Mouse (Mus musculus): ENCODE measurements at regions not wholly inside any gene's neighbourhood (a gene's known extent, or its start where the extent isn't known, plus 50 kb on each side); places are given as distances from the start of the nearest gene placed in this dataset.

DNA sequence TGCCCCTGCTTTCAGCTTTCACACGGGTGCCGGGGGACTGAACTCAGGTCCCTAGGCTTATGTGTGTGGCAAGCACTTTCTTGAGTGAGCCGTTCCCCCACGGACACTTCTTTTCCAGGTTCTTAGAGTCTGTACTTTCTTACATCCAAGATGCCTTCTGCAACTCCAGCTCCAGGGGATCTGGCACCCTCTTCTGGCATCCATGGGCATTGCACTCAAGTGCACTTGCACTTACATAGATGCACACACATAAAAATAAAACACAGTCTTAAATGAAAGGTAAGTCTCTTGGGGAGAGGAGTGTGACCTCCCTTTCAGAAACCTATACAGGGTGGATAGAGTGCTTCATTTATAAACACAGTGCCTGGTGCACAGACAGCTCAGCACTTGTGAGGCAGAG, 368.6 kb downstream of the Med13l start:
- no peak for TF ChIP-seq POLR2A (IDR thresholded peaks at IDR 0.05; ENCODE audit: insufficient read depth, low read length)
- TF ChIP-seq EP300 (IDR thresholded peaks at IDR 0.05; ENCODE audit: insufficient read depth, low read depth, low read length): no peak
- peak; percentile 27 for TF ChIP-seq CTCF (IDR thresholded peaks at IDR 0.05; ENCODE audit: low read depth, low read length)
- no peaks in the 10 kb centered on the region for H3K27me3 ChIP-seq (ENCODE audit: control insufficient read depth, insufficient read depth, low read length, poor library complexity, severe bottlenecking)
- H3K4me3 ChIP-seq (ENCODE audit: low read depth, low read length): no peak overlapping the region
- no peaks in the 10 kb centered on the region for H3K4me1 ChIP-seq (ENCODE audit: control insufficient read depth, insufficient read depth, low read length)
- H3K27ac ChIP-seq (ENCODE audit: insufficient read depth, low read length): no peak overlapping the region
- H3K9me3 ChIP-seq (replicated peaks; ENCODE audit: control insufficient read depth, insufficient read depth, low read length, poor library complexity, severe bottlenecking): no peaks in the 10 kb centered on the region
- H3K36me3 ChIP-seq (ENCODE audit: control insufficient read depth, insufficient read depth, low read length, poor library complexity, severe bottlenecking): no peaks in the 10 kb centered on the region
- H3K9ac ChIP-seq (ENCODE audit: low read depth, poor library complexity, severe bottlenecking): no peak overlapping the region

DNA sequence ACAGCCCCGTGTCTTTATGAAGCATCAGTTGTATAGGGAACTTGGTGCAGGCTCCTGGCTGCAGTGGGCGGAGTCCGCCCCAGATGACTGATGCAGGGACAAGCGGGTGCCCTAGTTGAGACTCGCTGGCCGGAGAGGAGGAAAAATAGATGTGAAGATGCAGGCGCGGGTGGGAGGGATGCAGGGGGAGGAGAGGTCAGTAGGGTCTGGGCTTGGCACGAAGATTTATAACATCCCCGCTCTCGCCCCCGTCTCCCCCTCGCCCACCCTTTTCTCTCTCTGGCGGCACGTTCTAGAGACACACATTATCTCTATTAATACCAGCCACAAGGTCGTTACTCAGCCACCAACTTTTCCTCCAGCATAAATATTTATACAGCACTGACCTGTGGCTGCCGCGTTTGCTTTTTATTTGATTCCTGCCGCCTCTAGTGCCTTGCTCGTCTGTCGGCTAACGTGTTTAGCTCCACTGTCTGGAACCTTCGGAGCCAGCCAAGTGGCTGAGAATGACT, 369.6 kb downstream of the Med13l start:
- no peaks in the 10 kb centered on the region for H3K27me3 ChIP-seq (ENCODE audit: control insufficient read depth, insufficient read depth, low read length, poor library complexity, severe bottlenecking)
- H3K9ac ChIP-seq (ENCODE audit: low read depth, poor library complexity, severe bottlenecking): no peak overlapping the region
- H3K27ac ChIP-seq (ENCODE audit: insufficient read depth, low read length): no peak overlapping the region
- H3K4me1 ChIP-seq (ENCODE audit: control insufficient read depth, insufficient read depth, low read length): no peaks in the 10 kb centered on the region
- TF ChIP-seq POLR2A (IDR thresholded peaks at IDR 0.05; ENCODE audit: insufficient read depth, low read length): no peak
- TF ChIP-seq CTCF (IDR thresholded peaks at IDR 0.05; ENCODE audit: low read depth, low read length): no peak
- no peak for TF ChIP-seq EP300 (IDR thresholded peaks at IDR 0.05; ENCODE audit: insufficient read depth, low read depth, low read length)
- H3K4me3 ChIP-seq (ENCODE audit: low read depth, low read length): no peak overlapping the region
- no peaks in the 10 kb centered on the region for H3K36me3 ChIP-seq (ENCODE audit: control insufficient read depth, insufficient read depth, low read length, poor library complexity, severe bottlenecking)
- H3K9me3 ChIP-seq (replicated peaks; ENCODE audit: control insufficient read depth, insufficient read depth, low read length, poor library complexity, severe bottlenecking): no peaks in the 10 kb centered on the region

DNA sequence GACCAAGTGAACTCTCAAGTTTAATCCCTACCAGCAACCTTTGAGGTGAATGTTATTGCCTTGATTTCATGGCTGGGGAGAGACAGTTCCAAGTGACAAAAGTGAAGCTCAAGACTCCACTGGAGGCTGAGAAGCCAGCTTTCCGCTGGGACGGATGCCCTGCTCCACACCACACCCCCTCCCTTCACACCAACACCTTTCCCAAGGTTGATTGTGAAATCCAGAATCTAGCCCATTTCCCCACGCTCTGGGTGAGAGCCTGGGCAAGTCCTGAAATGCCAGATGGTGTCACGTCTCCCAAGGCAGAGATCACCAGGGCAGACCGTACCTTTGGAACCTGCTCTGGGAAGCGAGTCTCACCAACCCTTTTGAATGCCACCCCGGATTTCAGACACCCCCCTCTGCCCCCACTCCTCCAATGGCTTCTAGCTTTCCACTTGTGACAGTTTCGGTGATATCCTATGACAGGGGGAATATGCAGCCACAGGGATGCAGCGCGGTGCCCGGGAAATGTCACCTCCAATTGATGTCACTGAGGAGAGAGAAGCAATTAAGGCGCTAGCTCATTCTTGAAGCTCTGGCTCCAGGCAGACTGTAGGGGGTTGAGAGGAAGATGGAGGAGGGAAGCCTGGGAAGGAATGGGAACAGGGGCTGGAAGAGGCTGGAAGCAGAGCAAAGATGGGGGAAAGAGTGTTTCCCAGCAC, 379.0 kb downstream of the Med13l start:
- H3K4me1 ChIP-seq (ENCODE audit: control insufficient read depth, insufficient read depth, low read length): no peaks in the 10 kb centered on the region
- H3K9ac ChIP-seq (ENCODE audit: low read depth, poor library complexity, severe bottlenecking): no peak overlapping the region
- no peak overlapping the region for H3K27ac ChIP-seq (ENCODE audit: insufficient read depth, low read length)
- no peaks in the 10 kb centered on the region for H3K27me3 ChIP-seq (ENCODE audit: control insufficient read depth, insufficient read depth, low read length, poor library complexity, severe bottlenecking)
- no peak for TF ChIP-seq CTCF (IDR thresholded peaks at IDR 0.05; ENCODE audit: low read depth, low read length)
- no peak for TF ChIP-seq EP300 (IDR thresholded peaks at IDR 0.05; ENCODE audit: insufficient read depth, low read depth, low read length)
- no peak for TF ChIP-seq POLR2A (IDR thresholded peaks at IDR 0.05; ENCODE audit: insufficient read depth, low read length)
- no peak overlapping the region for H3K4me3 ChIP-seq (ENCODE audit: low read depth, low read length)
- no peaks in the 10 kb centered on the region for H3K36me3 ChIP-seq (ENCODE audit: control insufficient read depth, insufficient read depth, low read length, poor library complexity, severe bottlenecking)
- H3K9me3 ChIP-seq (replicated peaks; ENCODE audit: control insufficient read depth, insufficient read depth, low read length, poor library complexity, severe bottlenecking): no peaks in the 10 kb centered on the region; the same call in 1 of the 2 replicates

DNA sequence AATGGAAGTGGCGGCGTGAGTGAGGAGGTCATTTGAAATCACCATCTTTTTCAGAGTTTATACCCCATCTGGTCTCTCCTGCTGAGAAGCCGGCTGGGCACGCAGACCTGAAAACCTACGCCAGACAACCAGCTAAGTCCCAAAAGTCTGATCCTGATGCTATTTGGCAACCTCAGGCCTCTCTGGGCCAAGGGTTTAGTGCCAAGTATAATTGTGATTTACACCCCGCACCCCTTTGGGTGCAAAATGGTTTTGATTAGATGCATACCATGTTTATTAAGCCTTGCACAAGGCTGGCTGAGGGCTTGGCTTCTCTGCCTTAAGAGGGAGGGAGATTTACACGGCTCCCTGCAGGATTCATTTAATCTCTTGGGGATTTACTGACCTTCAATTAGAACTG, 383.8 kb downstream of the Med13l start:
- Histone ChIP-seq H3K36me3 (ENCODE audit: control insufficient read depth, insufficient read depth, low read length, poor library complexity, severe bottlenecking) (no peaks in the 10 kb centered on the region), H3K9me3 (replicated peaks; ENCODE audit: control insufficient read depth, insufficient read depth, low read length, poor library complexity, severe bottlenecking) (no peaks in the 10 kb centered on the region; the same call in 1 of the 2 replicates), H3K9ac (ENCODE audit: low read depth, poor library complexity, severe bottlenecking) (no peak overlapping the region), H3K4me1 (ENCODE audit: control insufficient read depth, insufficient read depth, low read length) (no peaks in the 10 kb centered on the region), H3K27ac (ENCODE audit: insufficient read depth, low read length) (no peak overlapping the region), H3K4me3 (ENCODE audit: low read depth, low read length) (no peak overlapping the region), H3K27me3 (ENCODE audit: control insufficient read depth, insufficient read depth, low read length, poor library complexity, severe bottlenecking) (no peaks in the 10 kb centered on the region)
- no peak for TF ChIP-seq POLR2A (IDR thresholded peaks at IDR 0.05; ENCODE audit: insufficient read depth, low read length)
- TF ChIP-seq EP300 (IDR thresholded peaks at IDR 0.05; ENCODE audit: insufficient read depth, low read depth, low read length): no peak
- no peak for TF ChIP-seq CTCF (IDR thresholded peaks at IDR 0.05; ENCODE audit: low read depth, low read length)

DNA sequence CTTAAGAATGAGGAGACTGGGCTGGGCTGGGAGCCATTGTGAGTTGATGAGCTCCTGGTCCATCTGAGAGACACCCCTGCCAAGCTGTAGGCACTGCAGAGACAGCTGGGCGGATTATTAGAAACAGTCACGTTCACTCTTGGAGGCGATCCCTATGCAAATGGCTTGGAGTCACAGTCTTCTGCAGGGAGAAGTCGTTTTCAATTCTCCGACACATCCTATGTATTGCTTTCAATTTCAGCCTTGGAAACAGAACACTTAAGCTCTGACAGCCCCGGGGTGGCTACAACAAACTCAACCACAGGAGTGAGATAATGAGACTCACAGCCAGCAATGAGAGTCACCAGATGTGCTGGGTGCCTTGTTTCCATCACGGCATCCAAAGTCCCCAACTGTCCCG, 385.6 kb downstream of the Med13l start:
- Histone ChIP-seq H3K4me1 (ENCODE audit: control insufficient read depth, insufficient read depth, low read length) (no peaks in the 10 kb centered on the region), H3K27me3 (ENCODE audit: control insufficient read depth, insufficient read depth, low read length, poor library complexity, severe bottlenecking) (no peaks in the 10 kb centered on the region), H3K9ac (ENCODE audit: low read depth, poor library complexity, severe bottlenecking) (no peak overlapping the region), H3K9me3 (replicated peaks; ENCODE audit: control insufficient read depth, insufficient read depth, low read length, poor library complexity, severe bottlenecking) (no peaks in the 10 kb centered on the region), H3K27ac (ENCODE audit: insufficient read depth, low read length) (no peak overlapping the region), H3K36me3 (ENCODE audit: control insufficient read depth, insufficient read depth, low read length, poor library complexity, severe bottlenecking) (no peaks in the 10 kb centered on the region), H3K4me3 (ENCODE audit: low read depth, low read length) (no peak overlapping the region)
- TF ChIP-seq POLR2A (IDR thresholded peaks at IDR 0.05; ENCODE audit: insufficient read depth, low read length) (no peak), CTCF (IDR thresholded peaks at IDR 0.05; ENCODE audit: low read depth, low read length) (no peak), EP300 (IDR thresholded peaks at IDR 0.05; ENCODE audit: insufficient read depth, low read depth, low read length) (no peak)

DNA sequence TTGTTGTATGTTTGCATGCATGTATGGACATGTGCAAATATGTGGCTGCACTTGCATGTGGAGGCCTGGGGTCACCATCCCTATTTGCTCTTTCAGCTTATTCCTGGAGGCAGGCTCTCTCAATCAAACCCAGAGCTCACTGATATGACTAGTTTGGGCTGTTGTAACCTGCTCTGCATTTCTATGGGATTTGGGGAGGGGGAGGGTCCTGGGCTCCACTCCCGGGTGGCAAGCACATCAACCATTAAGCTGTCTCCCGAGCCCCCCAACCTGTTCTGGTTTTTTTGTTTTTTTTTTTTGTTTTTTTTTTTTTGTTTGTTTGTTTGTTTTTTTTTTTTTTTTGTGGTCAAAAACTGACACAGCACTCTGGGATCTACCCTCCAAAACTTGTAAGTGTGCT, 386.5 kb downstream of the Med13l start:
- no peaks in the 10 kb centered on the region for H3K9me3 ChIP-seq (replicated peaks; ENCODE audit: control insufficient read depth, insufficient read depth, low read length, poor library complexity, severe bottlenecking)
- H3K9ac ChIP-seq (ENCODE audit: low read depth, poor library complexity, severe bottlenecking): no peak overlapping the region
- TF ChIP-seq EP300 (IDR thresholded peaks at IDR 0.05; ENCODE audit: insufficient read depth, low read depth, low read length) (no peak), POLR2A (IDR thresholded peaks at IDR 0.05; ENCODE audit: insufficient read depth, low read length) (no peak), CTCF (IDR thresholded peaks at IDR 0.05; ENCODE audit: low read depth, low read length) (no peak)
- no peaks in the 10 kb centered on the region for H3K4me1 ChIP-seq (ENCODE audit: control insufficient read depth, insufficient read depth, low read length)
- H3K36me3 ChIP-seq (ENCODE audit: control insufficient read depth, insufficient read depth, low read length, poor library complexity, severe bottlenecking): no peaks in the 10 kb centered on the region
- H3K27ac ChIP-seq (ENCODE audit: insufficient read depth, low read length): no peak overlapping the region
- H3K27me3 ChIP-seq (ENCODE audit: control insufficient read depth, insufficient read depth, low read length, poor library complexity, severe bottlenecking): no peaks in the 10 kb centered on the region
- no peak overlapping the region for H3K4me3 ChIP-seq (ENCODE audit: low read depth, low read length)

Data from ES-Bruce4 (cell line).